Mouse (Mus musculus) CH12.LX (cell line): ENCODE results near the gene Cracr2a.

Source experiments
- BHLHE40 ChIP-seq: IDR thresholded peaks from 2 replicates; pipeline ENCODE4 v1.6.1; 2011; ENCODE audit warnings: mild to moderate bottlenecking, low read depth, low read length, improper control_type of control experiment
- CHD2 ChIP-seq: IDR thresholded peaks from 2 replicates; pipeline ENCODE4 v1.6.1; 2011; ENCODE audit warnings: low read length, improper control_type of control experiment
- CTCF ChIP-seq, 2 experiments: IDR thresholded peaks in 1 of 2; conservative IDR thresholded peaks in 1 of 2; 2 replicates each; pipeline ENCODE4 v1.5.1; 2011 to 2012; ENCODE audit warnings: low read depth in 2 of 2, low read length in 2 of 2, improper control_type of control experiment in 1 of 2, inconsistent platforms in 1 of 2, mild to moderate bottlenecking in 1 of 2, moderate library complexity in 1 of 2
- E2F4 ChIP-seq: IDR thresholded peaks from 2 replicates; pipeline ENCODE4 v1.6.1; 2011; ENCODE audit warnings: low read depth, low read length, improper control_type of control experiment; ENCODE audit not compliant: insufficient replicate concordance
- EP300 ChIP-seq: IDR thresholded peaks from 2 replicates; pipeline ENCODE4 v1.6.1; 2011; ENCODE audit warnings: low read length, improper control_type of control experiment
- JUN ChIP-seq: IDR thresholded peaks from 2 replicates; pipeline ENCODE4 v1.6.1; 2011; ENCODE audit warnings: low read depth, mild to moderate bottlenecking, low read length, improper control_type of control experiment, moderate library complexity; ENCODE audit not compliant: insufficient read depth
- MYC ChIP-seq: IDR thresholded peaks from 2 replicates; pipeline ENCODE4 v1.6.1; 2011; ENCODE audit warnings: low read depth, mild to moderate bottlenecking, improper control_type of control experiment, low read length
- NELFE ChIP-seq: IDR thresholded peaks from 2 replicates; pipeline ENCODE4 v1.6.1; 2011; ENCODE audit warnings: low read depth, low read length, improper control_type of control experiment
- POLR2A ChIP-seq: IDR thresholded peaks from 2 replicates; pipeline ENCODE4 v1.6.1; 2011; ENCODE audit warnings: low read depth, mild to moderate bottlenecking, improper control_type of control experiment, low read length
- RAD21 ChIP-seq: IDR thresholded peaks from 2 replicates; pipeline ENCODE4 v1.6.1; 2011; ENCODE audit warnings: low read depth, mild to moderate bottlenecking, low read length, improper control_type of control experiment, moderate library complexity
- UBTF ChIP-seq: IDR thresholded peaks from 2 replicates; pipeline ENCODE4 v1.6.1; 2012; ENCODE audit warnings: low read depth, mild to moderate bottlenecking, inconsistent platforms, low read length, improper control_type of control experiment, moderate library complexity
- USF1 ChIP-seq: IDR thresholded peaks from 2 replicates; pipeline ENCODE4 v1.6.1; 2014; ENCODE audit warnings: low read depth, mild to moderate bottlenecking, inconsistent platforms, low read length, improper control_type of control experiment
- ZMIZ1 ChIP-seq: IDR thresholded peaks from 2 replicates; pipeline ENCODE4 v1.6.1; 2012; ENCODE audit warnings: low read depth, mild to moderate bottlenecking, inconsistent platforms, low read length, improper control_type of control experiment

DNA sequence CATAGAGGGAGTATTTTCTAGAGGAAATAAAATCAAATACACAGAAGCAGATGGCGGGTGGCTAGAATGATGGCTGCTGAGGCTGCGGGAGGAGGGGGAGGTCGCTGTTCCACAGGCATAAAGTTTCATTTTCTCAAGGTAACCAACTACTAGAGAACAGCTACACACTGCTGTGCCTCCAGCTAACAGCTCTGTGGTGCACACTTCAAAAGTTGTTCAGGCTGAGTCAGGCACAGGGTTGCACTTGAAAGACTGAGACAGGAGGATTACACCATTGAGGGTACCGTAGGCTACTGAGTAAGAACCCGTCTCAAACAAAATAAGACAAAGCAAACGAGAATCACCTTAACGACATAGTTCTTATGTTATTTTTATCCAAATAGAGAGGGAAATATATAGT, 24.1 kb upstream of the Cracr2a start:
- TF ChIP-seq EP300, result no peak
- TF ChIP-seq JUN, result no peak
- TF ChIP-seq ZMIZ1, result no peak
- TF ChIP-seq POLR2A, result no peak
- no peak for TF ChIP-seq E2F4
- no peak for TF ChIP-seq RAD21
- no peak for TF ChIP-seq UBTF
- TF ChIP-seq CTCF (conservative IDR thresholded peaks at IDR 0.05 in 1 of 2, IDR thresholded peaks at IDR 0.05 in 1 of 2; ENCODE audit: low read depth in 2 of 2, low read length in 2 of 2), result no peak
- no peak for TF ChIP-seq CHD2
- TF ChIP-seq MYC, result no peak
- TF ChIP-seq BHLHE40, result no peak
- no peak for TF ChIP-seq NELFE
- no peak for TF ChIP-seq USF1
